Mouse (Mus musculus): Measurements from ENCODE around the gene Ank2.

GRCm38 (mm10) chr3:127077369-127077768 is 421.8 kb downstream of the Ank2 start:
- TF ChIP-seq POLR2A (IDR thresholded peaks at IDR 0.05; ENCODE audit: low read depth, low read length) (no peak), CTCF (conservative IDR thresholded peaks at IDR 0.05; ENCODE audit: insufficient read depth, insufficient read length, low read depth, low read length) (no peak)

Measured in kidney, adult 2 months (tissue).